Mouse (Mus musculus): ENCODE data around the gene Tas2r138. TPM values are rescaled to one million over a fixed set of nuclear protein-coding genes. Genes with fewer than 3 reads are reported as not detected.
"Not testable (repeated sequence)": the region's sequence is repeated elsewhere in the genome, so short reads cannot be mapped to it uniquely, and the experiment has no call there.

Gene Tas2r138
- polyA plus RNA-seq, 1 experiment from 2014 or later, result not detected

DNA sequence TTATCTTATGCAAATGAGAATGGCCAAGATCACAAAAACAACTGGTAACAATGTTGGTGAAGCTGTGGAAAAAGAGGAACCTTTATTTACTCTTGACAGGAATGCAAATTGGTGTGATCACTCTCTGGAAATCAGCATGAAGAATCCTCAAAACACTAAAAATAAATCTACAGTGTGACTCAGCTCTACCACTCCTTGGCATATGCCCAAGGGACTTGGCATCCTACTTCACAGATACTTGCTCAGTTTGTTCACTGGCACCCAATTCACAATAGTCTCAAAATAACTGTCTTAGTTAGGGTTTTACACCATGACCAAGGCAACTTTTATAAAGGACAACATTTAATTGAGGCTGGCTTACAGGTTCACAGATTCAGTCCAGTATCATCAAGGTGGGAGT is 5.7 kb downstream of the Tas2r138 start:
- no peak for ATAC-seq
- no peaks in the 10 kb centered on the region for H3K4me1 ChIP-seq
- H3K4me3 ChIP-seq, result no peak overlapping the region
- no peaks in the 10 kb centered on the region for H3K36me3 ChIP-seq
- H3K27ac ChIP-seq, result no peak overlapping the region
- H3K4me2 ChIP-seq, result no peak overlapping the region
- no peaks in the 10 kb centered on the region for H3K9me3 ChIP-seq (replicated peaks)
- no peak overlapping the region for H3K9ac ChIP-seq
- H3K27me3 ChIP-seq (replicated peaks), result no peaks in the 10 kb centered on the region

DNA sequence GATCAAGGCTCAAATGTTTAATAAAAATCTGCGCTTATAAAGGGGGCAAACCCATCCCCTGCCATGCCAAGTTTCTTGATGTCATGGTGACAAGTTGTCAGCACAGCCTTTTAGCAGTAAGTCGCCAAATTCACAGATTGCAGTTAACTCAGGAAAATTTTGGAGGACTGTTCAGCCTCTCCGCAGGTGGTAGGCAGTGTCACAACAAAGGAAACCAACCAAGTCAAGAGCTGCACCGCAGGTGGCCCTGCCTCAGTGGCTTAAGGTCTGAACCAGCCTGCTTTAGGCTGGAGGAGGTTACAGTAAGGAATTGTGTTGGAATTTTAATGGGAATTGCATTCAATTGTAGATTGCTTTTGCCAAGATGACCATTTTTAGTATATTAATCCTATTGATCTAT is 14.6 kb downstream of the Tas2r138 start:
- H3K27me3 ChIP-seq (replicated peaks); H3K9ac ChIP-seq; H3K36me3 ChIP-seq; H3K4me2 ChIP-seq; H3K4me1 ChIP-seq; H3K9me3 ChIP-seq (replicated peaks); ATAC-seq; H3K4me3 ChIP-seq; H3K27ac ChIP-seq: not testable (repeated sequence)
- 37% methylated on average over 4 of the region's 4 CpGs for WGBS (ENCODE audit: insufficient replicate concordance)

DNA sequence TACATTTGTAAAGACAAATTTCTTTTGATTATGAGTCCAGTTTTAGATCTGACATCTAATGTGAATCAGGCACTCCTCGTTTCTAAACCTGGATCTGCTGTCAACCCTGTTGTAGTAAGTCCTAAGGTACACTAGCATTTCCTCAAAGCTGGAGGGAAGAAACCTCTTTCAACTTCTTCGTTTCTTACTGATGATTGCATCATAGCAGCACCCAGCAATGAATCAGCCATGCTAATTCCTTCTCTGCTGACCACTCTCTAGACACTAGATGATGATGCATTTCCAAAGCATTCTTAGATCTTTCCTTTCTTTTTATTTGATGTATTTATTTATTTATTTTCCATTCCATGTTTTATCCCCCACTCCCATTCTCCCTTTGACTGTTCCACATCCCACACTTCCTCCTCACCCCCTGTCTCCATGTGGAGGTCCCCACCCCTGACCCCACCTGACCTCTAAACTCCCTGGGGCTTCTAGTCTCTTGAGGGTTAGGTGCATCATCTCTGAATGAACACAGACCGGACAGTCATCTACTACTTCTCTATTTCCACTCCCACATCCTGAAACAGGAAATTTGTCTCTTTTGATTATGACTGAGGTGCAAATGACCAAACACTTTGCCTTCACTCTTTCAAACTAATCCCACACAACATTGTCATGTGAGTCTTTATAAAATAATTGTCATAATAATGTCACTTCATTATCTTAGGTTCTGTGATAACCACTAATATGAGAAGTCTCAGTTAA is 18.1 kb downstream of the Tas2r138 start:
- no peak for ATAC-seq
- H3K27me3 ChIP-seq (replicated peaks), result no peaks in the 10 kb centered on the region
- no peaks in the 10 kb centered on the region for H3K36me3 ChIP-seq
- WGBS (ENCODE audit: insufficient replicate concordance), result 23% methylated on average over 3 of the region's 3 CpGs
- no peaks in the 10 kb centered on the region for H3K9me3 ChIP-seq (replicated peaks)
- H3K9ac ChIP-seq, result no peak overlapping the region
- H3K4me3 ChIP-seq, result no peak overlapping the region
- H3K4me1 ChIP-seq, result no peaks in the 10 kb centered on the region
- no peak overlapping the region for H3K4me2 ChIP-seq
- no peak overlapping the region for H3K27ac ChIP-seq

DNA sequence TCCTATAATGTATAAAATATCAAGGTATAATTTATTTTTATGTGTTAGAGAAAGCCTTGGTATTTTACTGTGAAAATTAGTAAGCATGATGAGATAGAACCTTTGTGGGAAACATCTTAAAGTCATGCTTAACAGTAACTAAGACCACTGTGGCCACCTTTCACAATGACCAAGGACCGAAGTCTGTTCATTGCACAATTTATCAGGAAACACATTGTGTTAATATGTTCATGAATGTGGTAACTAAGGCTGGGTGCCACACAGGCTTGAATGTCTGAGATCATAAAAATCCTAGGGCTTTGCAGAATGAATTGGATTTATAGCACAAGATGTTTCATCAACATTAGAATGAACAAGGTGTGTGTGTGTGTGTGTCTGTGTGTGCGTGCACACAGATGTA is 24.8 kb downstream of the Tas2r138 start:
- ATAC-seq, result no peak
- H3K9me3 ChIP-seq (replicated peaks), result no peaks in the 10 kb centered on the region
- no peaks in the 10 kb centered on the region for H3K4me1 ChIP-seq
- H3K36me3 ChIP-seq, result no peaks in the 10 kb centered on the region
- no peaks in the 10 kb centered on the region for H3K27me3 ChIP-seq (replicated peaks)
- H3K4me2 ChIP-seq, result no peak overlapping the region
- H3K9ac ChIP-seq, result no peak overlapping the region
- WGBS (ENCODE audit: insufficient replicate concordance), result 67% methylated on average over 2 of the region's 2 CpGs
- H3K27ac ChIP-seq, result no peak overlapping the region
- H3K4me3 ChIP-seq, result no peak overlapping the region

DNA sequence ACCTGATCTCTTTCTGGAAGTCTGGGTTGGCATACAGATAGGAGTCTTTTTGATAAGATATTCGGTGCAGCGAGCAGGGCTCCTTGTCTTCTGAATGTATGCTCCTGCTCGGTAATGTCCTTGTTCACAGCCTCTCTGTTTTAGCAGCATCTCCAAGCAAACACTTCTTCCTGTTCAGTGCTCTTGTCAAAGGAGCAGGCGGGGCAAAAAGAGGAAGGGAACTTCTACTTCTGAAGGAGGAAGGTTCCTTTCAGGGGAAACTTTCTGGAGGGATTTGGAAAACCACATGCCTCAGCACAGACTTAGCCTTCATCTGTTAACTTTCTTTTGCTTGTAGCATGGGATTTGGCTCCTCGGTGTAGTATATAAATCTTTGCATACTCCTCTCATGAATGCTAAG is 27.5 kb downstream of the Tas2r138 start, which contains the start of gene Clec5a:
Clec5a (minus strand) TSS at position 177 of the 400 bp plus-strand sequence.
- Histone ChIP-seq H3K4me2 (no peak within 1 kb of the TSS), H3K36me3 (no peaks in the 10 kb centered on the region), H3K27me3 (replicated peaks) (no peaks in the 10 kb centered on the region), H3K4me3 (no peak within 1 kb of the TSS), H3K27ac (no peak within 1 kb of the TSS), H3K9ac (no peak within 1 kb of the TSS), H3K9me3 (replicated peaks) (no peaks in the 10 kb centered on the region), H3K4me1 (no peaks in the 10 kb centered on the region)
- no peak for ATAC-seq
- 32% methylated on average over 5 of the region's 5 CpGs for WGBS (ENCODE audit: insufficient replicate concordance)

DNA sequence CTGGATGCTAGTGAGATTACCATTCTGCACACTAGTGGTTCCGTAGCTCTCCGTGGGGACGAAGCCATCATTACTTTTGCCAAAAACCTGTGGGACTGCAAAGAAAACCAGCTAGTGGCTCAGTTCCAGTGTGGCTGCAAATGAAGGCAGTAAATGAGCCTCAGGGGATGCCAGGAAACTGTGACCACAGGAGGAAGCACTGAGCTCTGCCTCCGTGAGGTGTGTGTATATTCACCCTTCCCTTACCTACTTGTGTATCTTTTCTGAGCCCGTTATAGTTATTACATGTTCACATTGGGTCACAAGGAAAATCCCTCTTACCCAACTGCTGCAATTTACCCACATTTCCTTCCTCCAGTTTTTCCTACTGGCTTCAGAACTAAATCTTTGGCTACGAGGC is 28.8 kb downstream of the Tas2r138 start:
- Histone ChIP-seq H3K9ac (no peak overlapping the region), H3K9me3 (replicated peaks) (no peaks in the 10 kb centered on the region), H3K36me3 (no peaks in the 10 kb centered on the region), H3K4me2 (no peak overlapping the region), H3K4me3 (no peak overlapping the region), H3K4me1 (no peaks in the 10 kb centered on the region), H3K27me3 (replicated peaks) (no peaks in the 10 kb centered on the region), H3K27ac (no peak overlapping the region)
- 51% methylated on average over 6 of the region's 6 CpGs for WGBS (ENCODE audit: insufficient replicate concordance)
- no peak for ATAC-seq

DNA sequence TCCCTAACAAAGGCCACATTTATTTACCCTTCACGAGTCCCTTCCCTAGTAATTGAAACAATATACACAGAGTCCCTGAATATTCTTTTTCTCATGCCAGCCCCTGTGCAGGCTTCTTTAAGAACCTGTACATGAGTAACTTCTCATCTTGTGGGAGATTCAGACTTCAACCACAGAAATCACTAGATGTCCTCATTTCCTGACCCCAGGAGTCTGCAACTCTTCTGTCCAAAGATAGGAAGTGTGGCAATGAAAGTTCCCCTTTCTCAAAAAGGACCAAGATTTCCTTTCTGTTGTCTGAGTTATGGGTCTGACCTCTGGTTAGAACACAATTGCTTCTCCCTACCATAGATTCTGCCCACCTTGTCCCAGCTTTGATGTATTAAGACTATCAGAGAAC is 36.8 kb downstream of the Tas2r138 start:
- whole genome bisulfite sequencing (ENCODE audit: insufficient replicate concordance), result 43% methylated on average over 1 of the region's 1 CpGs
- ATAC-seq, result no peak
- Histone ChIP-seq H3K4me3 (no peak overlapping the region), H3K4me1 (no peaks in the 10 kb centered on the region), H3K36me3 (no peaks in the 10 kb centered on the region), H3K9me3 (replicated peaks) (no peaks in the 10 kb centered on the region), H3K27ac (no peak overlapping the region), H3K4me2 (no peak overlapping the region), H3K9ac (no peak overlapping the region), H3K27me3 (replicated peaks) (no peaks in the 10 kb centered on the region)

DNA sequence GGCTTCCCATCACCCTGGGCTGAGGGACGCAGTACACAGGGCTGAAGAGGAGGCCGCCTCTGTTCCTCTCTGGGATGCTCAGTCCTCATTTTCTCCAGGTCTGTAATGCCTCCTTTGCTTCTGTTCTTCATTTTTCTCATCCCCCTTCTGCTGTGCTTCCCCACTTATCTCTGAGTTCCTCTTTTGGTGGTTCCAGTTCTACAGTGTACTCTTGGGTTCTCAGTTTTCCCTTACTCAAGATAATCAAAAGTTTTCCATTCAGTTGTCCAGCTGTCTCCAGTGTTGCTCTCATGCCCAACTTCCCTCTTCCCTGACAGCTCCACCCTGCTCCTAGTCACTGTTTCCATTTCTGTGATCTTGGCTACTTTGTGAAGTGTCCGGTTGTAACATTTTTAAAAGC is 39.5 kb downstream of the Tas2r138 start:
- no peaks in the 10 kb centered on the region for H3K9me3 ChIP-seq (replicated peaks)
- H3K9ac ChIP-seq, result no peak overlapping the region
- WGBS (ENCODE audit: insufficient replicate concordance), result 38% methylated on average over 3 of the region's 3 CpGs
- H3K36me3 ChIP-seq, result no peaks in the 10 kb centered on the region
- H3K4me2 ChIP-seq, result no peak overlapping the region
- ATAC-seq, result no peak
- H3K4me1 ChIP-seq, result no peaks in the 10 kb centered on the region
- no peak overlapping the region for H3K27ac ChIP-seq
- no peak overlapping the region for H3K4me3 ChIP-seq
- no peaks in the 10 kb centered on the region for H3K27me3 ChIP-seq (replicated peaks)

DNA sequence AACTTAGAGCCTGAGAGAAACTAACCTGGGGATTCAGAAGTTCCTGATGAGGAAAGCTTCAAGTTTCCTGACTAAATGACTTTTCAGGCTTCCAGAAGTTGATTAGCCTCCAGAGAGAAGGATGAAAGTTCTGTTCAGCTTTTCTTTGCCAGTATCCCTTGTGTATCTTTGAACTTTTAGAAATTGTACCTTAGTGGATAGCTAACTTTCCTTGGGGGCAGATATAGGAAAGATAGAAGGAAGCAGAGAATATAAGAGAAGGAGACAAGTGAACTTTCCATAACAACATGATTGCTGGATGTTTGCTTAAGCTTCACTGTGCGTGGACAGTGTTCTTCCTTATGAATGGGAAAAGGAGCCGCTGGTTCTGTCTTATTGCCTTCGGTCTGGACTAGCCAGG is 43.9 kb downstream of the Tas2r138 start, which contains the start of gene Olfr460:
Olfr460 (plus strand) TSS at position 301 of the 400 bp plus-strand sequence.
- H3K27ac ChIP-seq, result no peak within 1 kb of the TSS
- H3K27me3 ChIP-seq (replicated peaks), result no peaks in the 10 kb centered on the region
- no peak within 1 kb of the TSS for H3K4me2 ChIP-seq
- WGBS (ENCODE audit: insufficient replicate concordance), result 69% methylated on average over 3 of the region's 3 CpGs
- no peaks in the 10 kb centered on the region for H3K36me3 ChIP-seq
- H3K4me3 ChIP-seq, result no peak within 1 kb of the TSS
- no peak within 1 kb of the TSS for H3K9ac ChIP-seq
- ATAC-seq, result no peak
- H3K9me3 ChIP-seq (replicated peaks), result no peaks in the 10 kb centered on the region
- no peaks in the 10 kb centered on the region for H3K4me1 ChIP-seq

Other genes with a start within 250 kb of the Tas2r138 start
- gene E330009J07Rik, start 177.2 kb downstream of the Tas2r138 start, polyA plus RNA-seq (2016; fragmentation: Nextera tagmentation; extraction: Ambion mirVana), result 2.2 and 2.3 TPM in 2 replicates
- not detected in 2 replicates for gene Wee2, start 174.2 kb downstream of the Tas2r138 start, polyA plus RNA-seq (2016; fragmentation: Nextera tagmentation; extraction: Ambion mirVana)
- 107 and 108 TPM in 2 replicates for gene Ssbp1, start 142.0 kb downstream of the Tas2r138 start, polyA plus RNA-seq (2016; fragmentation: Nextera tagmentation; extraction: Ambion mirVana)
- not detected in 2 replicates for gene Tas2r137, start 122.1 kb downstream of the Tas2r138 start, polyA plus RNA-seq (2016; fragmentation: Nextera tagmentation; extraction: Ambion mirVana)
- not detected in 2 replicates for gene Tas2r108, start 119.8 kb downstream of the Tas2r138 start, polyA plus RNA-seq (2016; fragmentation: Nextera tagmentation; extraction: Ambion mirVana)
- gene Prss37, start 93.8 kb downstream of the Tas2r138 start, polyA plus RNA-seq (2016; fragmentation: Nextera tagmentation; extraction: Ambion mirVana), result not detected in 2 replicates
- not detected in 2 replicates for gene Olfr461, start 58.3 kb downstream of the Tas2r138 start, polyA plus RNA-seq (2016; fragmentation: Nextera tagmentation; extraction: Ambion mirVana)
- not detected in 2 replicates for gene Olfr460, start 43.8 kb downstream of the Tas2r138 start, polyA plus RNA-seq (2016; fragmentation: Nextera tagmentation; extraction: Ambion mirVana)
- gene Clec5a, start 27.5 kb downstream of the Tas2r138 start, polyA plus RNA-seq (2016; fragmentation: Nextera tagmentation; extraction: Ambion mirVana), result 2.5 and 2.8 TPM in 2 replicates
- gene Mgam, start 15.5 kb upstream of the Tas2r138 start, polyA plus RNA-seq (2016; fragmentation: Nextera tagmentation; extraction: Ambion mirVana), result 0.35 TPM in 2 replicates

All from liver, embryonic 12.5 days (tissue).